Mouse (Mus musculus) kidney, adult 8-10 months (tissue): ENCODE data around the gene Ppp1r9a.
A peak's percentile ranks its signal among the peaks of the same experiment; 100 is the strongest.

ENCODE experiments used
- DNase-seq, 2 experiments: peaks; one replicate each; pipeline ENCODE4 v3.0.0; 2022

Ppp1r9a gene

GRCm38 (mm10) chr6:5054446-5055095 is 151.9 kb downstream of the Ppp1r9a start:
- no peak for DNase-seq

GRCm38 (mm10) chr6:5074736-5075135 is 172.0 kb downstream of the Ppp1r9a start:
- no peak for DNase-seq

GRCm38 (mm10) chr6:5075680-5076079 is 173.0 kb downstream of the Ppp1r9a start:
- no peak for DNase-seq

- no peak for DNase-seq
Measured at GRCm38 (mm10) chr6:5078009-5078408, 175.3 kb downstream of the Ppp1r9a start.

- DNase-seq, result no peak
Measured at GRCm38 (mm10) chr6:5079108-5079507, 176.4 kb downstream of the Ppp1r9a start.

GRCm38 (mm10) chr6:5080094-5080493 is 177.4 kb downstream of the Ppp1r9a start:
- DNase-seq, result no peak

GRCm38 (mm10) chr6:5080496-5080895 is 177.8 kb downstream of the Ppp1r9a start:
- DNase-seq, result no peak

- no peak for DNase-seq
Measured at GRCm38 (mm10) chr6:5081099-5081498, 178.4 kb downstream of the Ppp1r9a start.

GRCm38 (mm10) chr6:5082144-5082543 is 179.4 kb downstream of the Ppp1r9a start:
- DNase-seq, result no peak

- DNase-seq, result no peak
Measured at GRCm38 (mm10) chr6:5082740-5083139, 180.0 kb downstream of the Ppp1r9a start.

- no peak for DNase-seq
Measured at GRCm38 (mm10) chr6:5083957-5084356, 181.2 kb downstream of the Ppp1r9a start.

GRCm38 (mm10) chr6:5091873-5092272 is 189.2 kb downstream of the Ppp1r9a start:
- DNase-seq, result no peak

- no peak for DNase-seq
Measured at GRCm38 (mm10) chr6:5092795-5093194, 190.1 kb downstream of the Ppp1r9a start.

- peak; percentile 39 to 63 for DNase-seq
Measured at GRCm38 (mm10) chr6:5093516-5093915, 190.8 kb downstream of the Ppp1r9a start.

GRCm38 (mm10) chr6:5095365-5095973 is 192.8 kb downstream of the Ppp1r9a start:
- DNase-seq, result no peak

GRCm38 (mm10) chr6:5097309-5097708 is 194.6 kb downstream of the Ppp1r9a start:
- DNase-seq, result no peak

GRCm38 (mm10) chr6:5099282-5099681 is 196.6 kb downstream of the Ppp1r9a start:
- DNase-seq, result no peak

- DNase-seq, result no peak
Measured at GRCm38 (mm10) chr6:5099842-5100241, 197.1 kb downstream of the Ppp1r9a start.

- DNase-seq, result no peak
Measured at GRCm38 (mm10) chr6:5100347-5100746, 197.6 kb downstream of the Ppp1r9a start.

GRCm38 (mm10) chr6:5102741-5103140 is 200.0 kb downstream of the Ppp1r9a start:
- no peak for DNase-seq

- DNase-seq, result no peak
Measured at GRCm38 (mm10) chr6:5103769-5104168, 201.1 kb downstream of the Ppp1r9a start.

GRCm38 (mm10) chr6:5104238-5104637 is 201.5 kb downstream of the Ppp1r9a start:
- DNase-seq, result no peak

- no peak for DNase-seq
Measured at GRCm38 (mm10) chr6:5108494-5108893, 205.8 kb downstream of the Ppp1r9a start.

- peak; percentile 80 to 89 for DNase-seq
Measured at GRCm38 (mm10) chr6:5109925-5110714, 207.4 kb downstream of the Ppp1r9a start.
